Mouse (Mus musculus): ENCODE measurements around the gene Psmb1. TPM values are rescaled to one million over a fixed set of nuclear protein-coding genes. Genes with fewer than 3 reads are reported as not detected.

Gene Psmb1
- polyA plus RNA-seq, 1 experiment, result 164 TPM

DNA sequence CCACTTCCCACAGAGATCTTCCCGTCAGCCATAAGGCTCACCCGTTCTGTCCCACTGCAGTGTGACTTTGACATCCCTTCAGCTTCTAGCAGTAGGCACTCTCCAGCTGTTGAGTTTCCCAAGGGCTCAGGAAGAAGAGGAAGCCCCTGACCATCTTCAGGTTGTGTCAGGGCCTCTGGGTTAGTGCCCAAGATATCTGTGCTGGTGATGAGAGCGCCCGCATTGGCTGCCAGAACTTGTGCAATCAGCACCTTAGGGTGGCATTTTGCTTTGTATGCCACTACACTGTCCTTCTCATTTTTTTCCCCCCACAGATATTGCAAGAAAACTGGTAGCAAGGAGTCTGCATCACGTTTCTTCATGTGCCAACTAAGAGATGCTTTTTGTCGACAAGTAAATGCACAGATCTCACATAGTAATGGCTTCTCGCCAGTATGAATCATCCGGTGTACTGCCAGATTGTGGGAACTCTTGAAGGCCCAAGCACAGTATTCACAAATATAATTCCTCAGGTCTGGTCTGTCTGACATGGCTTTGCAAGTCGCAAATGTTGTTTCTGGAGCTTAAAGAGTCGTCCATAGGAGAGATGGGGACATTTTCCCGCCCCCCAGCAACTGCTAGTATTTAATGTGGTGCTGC lies 35.7 kb upstream of the Psmb1 start:
- whole genome bisulfite sequencing, result 79% methylated on average over 11 of the region's 11 CpGs
- Histone ChIP-seq H3K27me3 (ENCODE audit: control insufficient read depth, insufficient read depth, low read length) (peaks cover 9% of the 10 kb centered on the region), H3K4me3 (ENCODE audit: control insufficient read depth, insufficient read depth, low read length) (no peak overlapping the region), H3K27ac (ENCODE audit: control insufficient read depth, insufficient read depth, low read length) (no peak overlapping the region), H3K4me1 (replicated peaks; ENCODE audit: control insufficient read depth, insufficient read depth, low read length) (no peaks in the 10 kb centered on the region), H3K36me3 (ENCODE audit: control insufficient read depth, insufficient read depth, low read length) (no peaks in the 10 kb centered on the region)
- DNase-seq, result no peak
- TF ChIP-seq CTCF (IDR thresholded peaks at IDR 0.05; ENCODE audit: borderline replicate concordance, control insufficient read depth, extremely low read depth, insufficient read depth, low read length, poor library complexity) (no peak), POLR2A (IDR thresholded peaks at IDR 0.05; ENCODE audit: control insufficient read depth, extremely low read depth, insufficient read depth, low read length, poor library complexity) (no peak)

DNA sequence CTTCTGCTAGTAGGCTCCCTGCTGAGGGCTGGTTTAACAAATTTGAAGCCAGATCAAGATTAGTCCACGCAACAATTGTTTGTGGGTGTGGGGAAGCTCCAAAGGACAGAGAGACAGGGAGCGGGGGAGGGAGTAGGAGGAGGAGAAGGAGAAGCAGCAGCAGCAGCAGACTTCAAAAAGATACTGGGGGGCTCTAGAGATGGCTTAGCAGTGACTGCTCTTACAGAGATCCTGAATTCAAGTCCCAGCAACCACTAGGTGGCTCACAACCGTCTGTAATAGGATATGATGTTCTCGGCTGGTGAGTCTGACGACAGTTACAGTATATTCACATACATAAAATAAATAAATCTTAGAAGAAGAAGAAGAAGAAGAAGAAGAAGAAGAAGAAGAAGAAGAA lies 30.6 kb upstream of the Psmb1 start:
- TF ChIP-seq POLR2A (IDR thresholded peaks at IDR 0.05; ENCODE audit: control insufficient read depth, extremely low read depth, insufficient read depth, low read length, poor library complexity) (no peak), CTCF (IDR thresholded peaks at IDR 0.05; ENCODE audit: borderline replicate concordance, control insufficient read depth, extremely low read depth, insufficient read depth, low read length, poor library complexity) (no peak)
- WGBS, result 47% methylated on average over 5 of the region's 5 CpGs
- H3K36me3 ChIP-seq (ENCODE audit: control insufficient read depth, insufficient read depth, low read length), result no peaks in the 10 kb centered on the region
- peaks cover 6% of the 10 kb centered on the region for H3K4me1 ChIP-seq (replicated peaks; ENCODE audit: control insufficient read depth, insufficient read depth, low read length)
- peak; percentile 61 for DNase-seq
- H3K4me3 ChIP-seq (ENCODE audit: control insufficient read depth, insufficient read depth, low read length), result no peak overlapping the region
- no peaks in the 10 kb centered on the region for H3K27me3 ChIP-seq (ENCODE audit: control insufficient read depth, insufficient read depth, low read length)
- H3K27ac ChIP-seq (ENCODE audit: control insufficient read depth, insufficient read depth, low read length), result no peak overlapping the region

DNA sequence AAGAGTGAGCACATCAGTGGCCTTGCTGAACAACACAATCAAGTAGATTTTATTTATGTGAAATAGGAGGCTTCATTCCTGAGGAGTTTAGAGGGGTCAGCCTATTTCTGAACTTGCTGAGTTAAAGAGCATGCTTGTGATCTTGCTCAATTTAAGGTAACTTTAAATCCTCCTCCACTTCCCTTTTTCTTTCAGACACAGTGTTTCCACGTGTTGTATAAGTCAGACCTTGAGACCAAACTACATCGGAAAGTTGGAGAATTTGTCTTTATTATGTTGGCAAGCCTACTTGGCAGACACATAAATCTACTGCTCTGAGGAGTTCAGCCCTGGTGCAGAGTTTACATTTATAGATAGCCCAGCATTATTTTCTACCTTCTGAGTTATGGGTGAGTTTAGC lies 29.3 kb upstream of the Psmb1 start:
- Histone ChIP-seq H3K4me1 (replicated peaks; ENCODE audit: control insufficient read depth, insufficient read depth, low read length) (peaks cover 6% of the 10 kb centered on the region), H3K4me3 (ENCODE audit: control insufficient read depth, insufficient read depth, low read length) (no peak overlapping the region), H3K27me3 (ENCODE audit: control insufficient read depth, insufficient read depth, low read length) (no peaks in the 10 kb centered on the region), H3K36me3 (ENCODE audit: control insufficient read depth, insufficient read depth, low read length) (peaks cover 8% of the 10 kb centered on the region), H3K27ac (ENCODE audit: control insufficient read depth, insufficient read depth, low read length) (no peak overlapping the region)
- DNase-seq, result no peak
- WGBS, result 36% methylated on average over 2 of the region's 2 CpGs
- TF ChIP-seq CTCF (IDR thresholded peaks at IDR 0.05; ENCODE audit: borderline replicate concordance, control insufficient read depth, extremely low read depth, insufficient read depth, low read length, poor library complexity) (no peak), POLR2A (IDR thresholded peaks at IDR 0.05; ENCODE audit: control insufficient read depth, extremely low read depth, insufficient read depth, low read length, poor library complexity) (no peak)

DNA sequence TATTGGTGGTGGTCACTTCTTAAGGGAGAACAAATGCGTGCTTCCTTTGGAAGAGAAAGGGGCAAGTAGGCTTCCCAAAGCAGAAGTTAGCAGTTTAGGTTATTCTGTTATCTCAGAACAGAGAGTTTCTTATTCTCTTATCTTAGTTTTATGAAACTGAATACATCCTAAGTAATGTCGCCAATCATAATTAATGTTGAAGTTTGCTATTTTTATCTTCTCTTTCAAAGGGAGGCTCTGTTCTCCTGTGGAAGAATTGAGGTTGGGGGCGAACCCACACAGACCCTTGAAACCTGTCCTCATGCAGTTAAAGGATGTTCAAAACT lies 28.2 kb upstream of the Psmb1 start:
- Histone ChIP-seq H3K4me1 (replicated peaks; ENCODE audit: control insufficient read depth, insufficient read depth, low read length) (peaks cover 6% of the 10 kb centered on the region), H3K36me3 (ENCODE audit: control insufficient read depth, insufficient read depth, low read length) (peaks cover 9% of the 10 kb centered on the region), H3K27ac (ENCODE audit: control insufficient read depth, insufficient read depth, low read length) (no peak overlapping the region), H3K4me3 (ENCODE audit: control insufficient read depth, insufficient read depth, low read length) (no peak overlapping the region), H3K27me3 (ENCODE audit: control insufficient read depth, insufficient read depth, low read length) (no peaks in the 10 kb centered on the region)
- DNase-seq, result no peak
- 30% methylated on average over 3 of the region's 3 CpGs for WGBS
- TF ChIP-seq CTCF (IDR thresholded peaks at IDR 0.05; ENCODE audit: borderline replicate concordance, control insufficient read depth, extremely low read depth, insufficient read depth, low read length, poor library complexity) (no peak), POLR2A (IDR thresholded peaks at IDR 0.05; ENCODE audit: control insufficient read depth, extremely low read depth, insufficient read depth, low read length, poor library complexity) (no peak)

DNA sequence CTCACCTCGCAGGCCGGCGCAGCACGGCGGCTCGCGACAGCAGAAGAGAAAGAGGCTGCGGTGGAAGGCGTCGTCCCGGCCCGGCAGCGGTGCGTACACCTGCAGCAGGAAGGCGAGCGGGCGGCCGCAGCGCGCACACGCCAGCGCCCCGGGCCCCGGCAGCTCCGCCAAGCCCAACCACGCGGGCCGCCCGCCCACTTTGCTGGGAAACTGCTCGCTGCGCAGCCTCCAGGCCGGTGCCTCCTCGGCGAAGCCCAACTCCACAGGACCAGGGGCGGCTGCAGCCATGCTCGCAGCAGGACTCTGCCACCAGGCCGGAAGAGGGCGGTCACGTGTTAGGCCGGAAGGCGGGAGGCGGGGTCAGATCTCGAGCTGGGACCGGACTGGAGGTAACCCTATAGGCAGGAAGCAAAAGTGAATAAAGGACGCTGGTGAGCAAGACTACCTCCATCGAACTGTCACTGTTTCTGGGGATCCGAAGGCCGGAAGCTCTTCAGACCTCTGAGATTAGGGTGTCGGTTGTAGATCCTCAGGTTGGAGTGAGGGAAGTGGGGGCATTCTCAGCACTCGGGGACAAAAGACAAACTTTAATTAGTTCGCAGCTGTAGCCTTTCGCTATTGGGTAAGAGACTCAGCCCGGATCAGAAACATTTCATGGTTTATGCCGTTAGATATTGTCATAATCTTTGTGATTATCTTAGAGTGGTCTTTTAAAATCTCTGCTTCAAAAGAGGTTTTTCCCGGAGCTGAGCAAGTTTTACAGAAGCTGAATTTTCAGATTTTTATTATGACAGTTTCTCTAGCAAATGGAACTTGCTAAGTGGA lies 27.6 kb upstream of the Psmb1 start, which contains the start of gene Pdcd2:
TSS of gene Pdcd2 (minus strand) at position 316 of the 825 bp plus-strand sequence.
- 1% methylated on average over 55 of the region's 55 CpGs for WGBS
- Histone ChIP-seq H3K27me3 (ENCODE audit: control insufficient read depth, insufficient read depth, low read length) (no peaks in the 10 kb centered on the region), H3K27ac (ENCODE audit: control insufficient read depth, insufficient read depth, low read length) (peak within 1 kb of the TSS; percentile 69), H3K4me3 (ENCODE audit: control insufficient read depth, insufficient read depth, low read length) (peak within 1 kb of the TSS; percentile 84), H3K36me3 (ENCODE audit: control insufficient read depth, insufficient read depth, low read length) (peaks cover 15% of the 10 kb centered on the region), H3K4me1 (replicated peaks; ENCODE audit: control insufficient read depth, insufficient read depth, low read length) (peaks cover 6% of the 10 kb centered on the region)
- TF ChIP-seq CTCF (IDR thresholded peaks at IDR 0.05; ENCODE audit: borderline replicate concordance, control insufficient read depth, extremely low read depth, insufficient read depth, low read length, poor library complexity), result peak; percentile 53; the same call in 1 of the 2 replicates
- peak; percentile 73 for TF ChIP-seq POLR2A (IDR thresholded peaks at IDR 0.05; ENCODE audit: control insufficient read depth, extremely low read depth, insufficient read depth, low read length, poor library complexity)
- DNase-seq, result peak; percentile 95

DNA sequence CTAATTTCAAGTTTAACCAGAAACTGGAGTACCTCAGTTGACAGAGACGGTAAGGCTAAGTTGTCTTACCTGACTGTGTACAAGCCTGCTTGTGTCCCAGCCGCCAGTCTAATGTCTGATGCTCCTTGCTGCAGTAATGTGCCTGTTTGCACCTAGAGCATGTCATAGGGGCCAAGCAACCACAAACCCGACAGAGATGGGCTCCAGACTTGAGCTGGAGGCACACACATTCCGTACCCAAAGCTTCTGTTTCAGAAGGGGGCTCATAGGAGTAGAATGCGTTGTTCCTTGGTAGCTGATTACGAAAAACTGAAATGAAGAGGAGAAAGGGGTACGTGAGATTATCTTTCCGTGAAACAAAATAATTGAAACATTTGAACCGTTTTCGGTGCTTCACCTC lies 26.8 kb upstream of the Psmb1 start:
- H3K36me3 ChIP-seq (ENCODE audit: control insufficient read depth, insufficient read depth, low read length), result peaks cover 23% of the 10 kb centered on the region
- 22% methylated on average over 10 of the region's 10 CpGs for WGBS
- TF ChIP-seq CTCF (IDR thresholded peaks at IDR 0.05; ENCODE audit: borderline replicate concordance, control insufficient read depth, extremely low read depth, insufficient read depth, low read length, poor library complexity), result no peak
- TF ChIP-seq POLR2A (IDR thresholded peaks at IDR 0.05; ENCODE audit: control insufficient read depth, extremely low read depth, insufficient read depth, low read length, poor library complexity), result no peak
- H3K4me3 ChIP-seq (ENCODE audit: control insufficient read depth, insufficient read depth, low read length), result peak overlapping the region; percentile 33
- no peak for DNase-seq
- peaks cover 6% of the 10 kb centered on the region for H3K4me1 ChIP-seq (replicated peaks; ENCODE audit: control insufficient read depth, insufficient read depth, low read length)
- H3K27ac ChIP-seq (ENCODE audit: control insufficient read depth, insufficient read depth, low read length), result peak overlapping the region; percentile 31; the same call in 1 of the 2 replicates
- H3K27me3 ChIP-seq (ENCODE audit: control insufficient read depth, insufficient read depth, low read length), result no peaks in the 10 kb centered on the region
